Mouse (Mus musculus) forebrain, postnatal 0 days (tissue): ENCODE data around the gene Cd3eap. TPM values are rescaled to one million over a fixed set of nuclear protein-coding genes. Genes with fewer than 3 reads are reported as not detected.

Experiments
- ATAC-seq: fragments of 200-750 bp; cut with Nextera tagmentation; 2 replicates; pipeline ENCODE4 v1.8.0; 2017; ENCODE audit warnings: mild to moderate bottlenecking, moderate library complexity
- DNase-seq: peaks from one replicate; pipeline ENCODE4 v3.0.0-alpha.2; 2015
- H3K27ac ChIP-seq: fragments of 300-500 bp; sonication (generic); 2 replicates; pipeline ENCODE4 v1.5.1; 2014; ENCODE audit warnings: low read depth, mild to moderate bottlenecking, antibody characterized with exemption, low read length, moderate library complexity, mixed read lengths
- H3K27me3 ChIP-seq: fragments of 300-500 bp; sonication (generic); 2 replicates; pipeline ENCODE4 v1.6.1; 2014; ENCODE audit warnings: mild to moderate bottlenecking, low read length, mixed read lengths; ENCODE audit not compliant: insufficient read depth
- H3K36me3 ChIP-seq: fragments of 300-500 bp; sonication (generic); 2 replicates; pipeline ENCODE4 v1.6.1; 2014; ENCODE audit warnings: mild to moderate bottlenecking, moderate library complexity; ENCODE audit not compliant: insufficient read depth
- H3K4me1 ChIP-seq: fragments of 300-500 bp; sonication (generic); 2 replicates; pipeline ENCODE4 v1.6.1; 2014; ENCODE audit warnings: antibody characterized with exemption; ENCODE audit not compliant: insufficient read depth
- H3K4me2 ChIP-seq: fragments of 300-500 bp; sonication (generic); 2 replicates; pipeline ENCODE4 v1.6.1; 2014; ENCODE audit warnings: low read depth, mild to moderate bottlenecking, moderate library complexity
- H3K4me3 ChIP-seq: fragments of 300-500 bp; sonication (generic); 2 replicates; pipeline ENCODE4 v1.5.1; 2014; ENCODE audit warnings: low read depth, low read length, mixed read lengths
- H3K9ac ChIP-seq: fragments of 300-500 bp; sonication (generic); 2 replicates; pipeline ENCODE4 v1.6.1; 2014; ENCODE audit warnings: mild to moderate bottlenecking
- H3K9me3 ChIP-seq: fragments of 300-500 bp; sonication (generic); 2 replicates; pipeline ENCODE4 v1.6.1; 2016; ENCODE audit warnings: low read length
- CTCF ChIP-seq: sonication (generic); IDR thresholded peaks from 2 replicates; pipeline ENCODE4 v1.5.1; 2016; ENCODE audit warnings: antibody characterized with exemption, control low read depth, low read depth
- WGBS: fragments of 180-500 bp; shearing (Covaris S2); extraction: QIAGEN DNeasy Blood & Tissue Kit; methylation state at CpG from one replicate; pipeline ENCODE4 v1.1.7; 2014; 5-methylcytosine and 5-hydroxymethylcytosine counted together
- polyA plus RNA-seq: library from polyadenylated mRNA; unstranded; fragments of >200 nt; fragmentation: Nextera tagmentation; extraction: Ambion mirVana; gene quantifications from 2 replicates; pipeline ENCODE4 v1.2.1, GENCODE M21; 2015
- total RNA-seq: library from RNA; depleted of rRNA; stranded (reverse); fragments of >200 nt; gene quantifications from 2 replicates; pipeline ENCODE4 v1.2.3, GENCODE M21; 2014

Gene Cd3eap
- total and polyA plus RNA-seq, 2 experiments from 2014 or later = 12.1 to 21.6 TPM

- Histone ChIP-seq H3K27me3 (no peaks in the 10 kb centered on the region), H3K27ac (peak overlapping the region; percentile 51; the same call in 1 of the 2 replicates), H3K36me3 (no peaks in the 10 kb centered on the region), H3K9ac (peak overlapping the region; percentile 39), H3K4me3 (peak overlapping the region; percentile 37), H3K9me3 (no peaks in the 10 kb centered on the region), H3K4me2 (peak overlapping the region; percentile 57), H3K4me1 (0 out of 2 replicates have a peak, but pooled peaks cover 16% of the 10 kb centered on the region)
- DNase-seq = peak; percentile 79
- peak; percentile 73 for ATAC-seq
- WGBS = 1% methylated on average over 22 of the region's 22 CpGs
- no peak for TF ChIP-seq CTCF
Observed at GRCm38 (mm10) chr7:19327128-19327527, 32.2 kb downstream of the Cd3eap start.

- Histone ChIP-seq H3K27ac (peak overlapping the region; percentile 51), H3K9ac (0 out of 2 replicates have a peak overlapping the region, but pooled peaks have one; percentile 39)
- peak; percentile 69 for DNase-seq
Observed at GRCm38 (mm10) chr7:19326359-19326758, 32.9 kb downstream of the Cd3eap start.

DNA sequence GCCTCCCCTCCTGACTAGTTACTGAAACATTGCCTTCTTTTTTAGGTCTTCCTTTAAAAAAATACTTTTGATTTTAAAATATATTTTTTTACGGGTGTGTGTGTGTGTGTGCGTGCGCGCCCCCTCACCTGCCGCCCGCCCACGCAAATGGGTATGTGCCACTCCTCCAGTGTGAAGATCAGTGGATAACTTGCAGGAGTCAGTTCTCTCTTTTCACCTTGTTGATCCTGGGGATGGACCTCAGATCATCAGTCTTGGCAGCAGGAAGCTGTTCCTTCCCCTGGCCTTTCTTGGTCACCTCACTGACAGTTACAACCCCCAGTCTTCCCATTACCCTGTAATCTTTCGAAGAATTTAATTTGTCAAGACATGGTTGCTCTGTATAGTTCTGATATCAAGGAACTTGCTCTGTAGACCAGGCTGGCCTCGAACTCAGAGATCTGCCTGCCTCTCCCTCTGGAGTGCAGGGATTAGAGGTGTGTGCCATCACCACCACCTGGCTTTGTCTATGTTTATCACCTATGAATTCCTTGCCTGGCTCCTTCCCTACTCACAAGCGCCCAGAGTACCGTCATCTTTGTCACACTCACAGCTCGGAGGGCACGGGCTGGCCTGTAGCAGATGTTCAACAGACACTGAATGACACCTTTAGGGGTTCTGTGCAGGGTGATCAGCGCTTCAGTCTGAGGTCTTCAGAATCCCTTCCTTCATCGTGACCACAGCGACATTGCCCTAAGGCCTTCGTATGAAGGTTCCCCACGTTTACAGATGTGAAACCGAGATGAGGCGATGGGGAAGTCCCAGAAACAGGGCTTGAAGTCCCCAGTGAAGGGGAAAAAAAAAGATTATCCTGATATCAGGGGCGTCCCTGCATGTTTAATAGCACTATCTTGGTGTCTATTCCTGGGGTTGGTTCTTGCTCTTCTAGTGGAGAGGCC, 33.8 kb downstream of the Cd3eap start:
- Histone ChIP-seq H3K4me3 (no peak overlapping the region), H3K36me3 (no peaks in the 10 kb centered on the region), H3K4me2 (no peak overlapping the region), H3K27me3 (no peaks in the 10 kb centered on the region), H3K9ac (no peak overlapping the region), H3K4me1 (peaks cover 20% of the 10 kb centered on the region; the same call in 1 of the 2 replicates), H3K27ac (no peak overlapping the region), H3K9me3 (no peaks in the 10 kb centered on the region)
- ATAC-seq (no peak), DNase-seq (no peak)
- no peak for TF ChIP-seq CTCF
- WGBS = 76% methylated on average over 21 of the region's 21 CpGs

More at GRCm38 (mm10) chr7:19326359-19326758, 32.9 kb downstream of the Cd3eap start:
- peak overlapping the region; percentile 57 for H3K4me2 ChIP-seq
- WGBS = under 1% methylated on average over 19 of the region's 20 CpGs
- no peaks in the 10 kb centered on the region for H3K9me3 ChIP-seq
- H3K27me3 ChIP-seq = no peaks in the 10 kb centered on the region
- peak; percentile 61 for ATAC-seq
- peak overlapping the region; percentile 37 for H3K4me3 ChIP-seq
- no peaks in the 10 kb centered on the region for H3K36me3 ChIP-seq
- 0 out of 2 replicates have a peak, but pooled peaks cover 16% of the 10 kb centered on the region for H3K4me1 ChIP-seq
- no peak for TF ChIP-seq CTCF

GRCm38 (mm10) chr7:19324221-19324620, 35.1 kb downstream of the Cd3eap start:
- Histone ChIP-seq H3K4me3 (no peak overlapping the region), H3K27me3 (no peaks in the 10 kb centered on the region), H3K9me3 (no peaks in the 10 kb centered on the region), H3K27ac (no peak overlapping the region), H3K9ac (no peak overlapping the region), H3K4me2 (no peak overlapping the region), H3K4me1 (peaks cover 23% of the 10 kb centered on the region; the same call in 1 of the 2 replicates), H3K36me3 (no peaks in the 10 kb centered on the region)
- 85% methylated on average over 11 of the region's 11 CpGs for WGBS
- DNase-seq (no peak), ATAC-seq (no peak)
- no peak for TF ChIP-seq CTCF

DNA sequence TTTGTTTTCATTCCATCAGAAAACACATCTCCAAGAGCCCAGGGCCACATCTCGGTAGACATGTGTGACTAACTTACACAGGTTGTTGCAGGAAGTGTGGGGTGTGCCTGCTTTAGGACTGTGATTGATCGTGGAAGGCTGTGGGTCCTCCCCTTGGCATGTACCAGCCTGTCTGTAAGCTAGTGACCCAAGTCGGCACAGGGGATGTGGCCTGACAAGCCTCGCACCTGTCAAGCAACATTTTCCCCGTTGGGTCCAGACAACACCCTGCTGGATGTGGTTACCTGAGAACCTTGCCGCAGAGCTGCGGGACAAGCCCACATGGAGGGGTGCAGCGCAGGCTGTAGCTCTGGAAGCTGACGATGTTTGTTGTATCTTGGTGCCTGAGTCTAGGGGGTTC, 36.8 kb downstream of the Cd3eap start:
- no peak overlapping the region for H3K4me3 ChIP-seq
- H3K4me2 ChIP-seq = no peak overlapping the region
- TF ChIP-seq CTCF = no peak
- H3K27ac ChIP-seq = no peak overlapping the region
- no peak for ATAC-seq
- no peak overlapping the region for H3K9ac ChIP-seq
- H3K27me3 ChIP-seq = no peaks in the 10 kb centered on the region
- no peak for DNase-seq
- no peaks in the 10 kb centered on the region for H3K36me3 ChIP-seq
- H3K9me3 ChIP-seq = no peaks in the 10 kb centered on the region
- 66% methylated on average over 9 of the region's 9 CpGs for WGBS
- H3K4me1 ChIP-seq = peaks cover 20% of the 10 kb centered on the region; the same call in 1 of the 2 replicates

GRCm38 (mm10) chr7:19321464-19321863, 37.8 kb downstream of the Cd3eap start:
- TF ChIP-seq CTCF = no peak

GRCm38 (mm10) chr7:19320637-19321036, 38.6 kb downstream of the Cd3eap start:
- Histone ChIP-seq H3K4me3 (peak overlapping the region; percentile 65; the same call in 1 of the 2 replicates), H3K9ac (no peak overlapping the region), H3K4me2 (peak overlapping the region; percentile 82), H3K9me3 (no peaks in the 10 kb centered on the region), H3K4me1 (peaks cover 7% of the 10 kb centered on the region; the same call in 1 of the 2 replicates), H3K27me3 (no peaks in the 10 kb centered on the region), H3K27ac (no peak overlapping the region; the same call in 1 of the 2 replicates), H3K36me3 (no peaks in the 10 kb centered on the region)
- DNase-seq (no peak), ATAC-seq (no peak)
- 46% methylated on average over 7 of the region's 7 CpGs for WGBS
- TF ChIP-seq CTCF = no peak

More at GRCm38 (mm10) chr7:19321464-19321863, 37.8 kb downstream of the Cd3eap start:
- no peak for DNase-seq
- H3K9ac ChIP-seq = no peak overlapping the region
- no peaks in the 10 kb centered on the region for H3K27me3 ChIP-seq
- H3K9me3 ChIP-seq = no peaks in the 10 kb centered on the region
- H3K36me3 ChIP-seq = no peaks in the 10 kb centered on the region
- no peak for ATAC-seq
- H3K4me1 ChIP-seq = peaks cover 11% of the 10 kb centered on the region; the same call in 1 of the 2 replicates
- H3K27ac ChIP-seq = no peak overlapping the region
- no peak overlapping the region for H3K4me2 ChIP-seq
- 76% methylated on average over 5 of the region's 5 CpGs for WGBS
- H3K4me3 ChIP-seq = no peak overlapping the region
